Mouse (Mus musculus) forebrain, embryonic 12.5 days (tissue): Measurements from ENCODE around the gene Il21. TPM values are rescaled to one million over a fixed set of nuclear protein-coding genes. Genes with fewer than 3 reads are reported as not detected.
A peak's percentile ranks its signal among the peaks of the same experiment; 100 is the strongest.

Experiments
- ATAC-seq: fragments of 200-750 bp; cut with Nextera tagmentation; 2 replicates; pipeline ENCODE4 v1.8.0; 2017; ENCODE audit warnings: moderate TSS enrichment; ENCODE audit not compliant: low FRiP score
- H3K27ac ChIP-seq: fragments of 300-500 bp; sonication (generic); 2 replicates; pipeline ENCODE4 v1.5.1; 2016; ENCODE audit warnings: mild to moderate bottlenecking
- H3K27me3 ChIP-seq: fragments of 300-500 bp; sonication (generic); 2 replicates; pipeline ENCODE4 v1.6.1; 2016; ENCODE audit warnings: mild to moderate bottlenecking
- H3K36me3 ChIP-seq: fragments of 300-500 bp; sonication (generic); replicated peaks from 2 replicates; pipeline ENCODE4 v1.6.1; 2016; ENCODE audit warnings: mild to moderate bottlenecking
- H3K4me1 ChIP-seq: fragments of 300-500 bp; sonication (generic); 2 replicates; pipeline ENCODE4 v1.6.1; 2016
- H3K4me2 ChIP-seq: fragments of 300-500 bp; sonication (generic); 2 replicates; pipeline ENCODE4 v1.6.1; 2016; ENCODE audit warnings: mild to moderate bottlenecking, moderate library complexity
- H3K4me3 ChIP-seq: fragments of 300-500 bp; sonication (generic); replicated peaks from 2 replicates; pipeline ENCODE4 v1.5.1; 2016; ENCODE audit warnings: mild to moderate bottlenecking
- H3K9ac ChIP-seq: fragments of 300-500 bp; sonication (generic); 2 replicates; pipeline ENCODE4 v1.6.1; 2016; ENCODE audit warnings: mild to moderate bottlenecking
- H3K9me3 ChIP-seq: fragments of 300-500 bp; sonication (generic); 2 replicates; pipeline ENCODE4 v1.6.1; 2016
- WGBS: fragments of 180-500 bp; shearing (Covaris S2); methylation state at CpG from one replicate; pipeline ENCODE4 v1.1.7; 2016; 5-methylcytosine and 5-hydroxymethylcytosine counted together
- polyA plus RNA-seq: library from polyadenylated mRNA; unstranded; fragments of >200 nt; fragmentation: Nextera tagmentation; extraction: Ambion mirVana; gene quantifications from 2 replicates; pipeline ENCODE4 v1.2.1, GENCODE M21; 2016

Gene Il21
- polyA plus RNA-seq, 1 experiment from 2014 or later = not detected

DNA sequence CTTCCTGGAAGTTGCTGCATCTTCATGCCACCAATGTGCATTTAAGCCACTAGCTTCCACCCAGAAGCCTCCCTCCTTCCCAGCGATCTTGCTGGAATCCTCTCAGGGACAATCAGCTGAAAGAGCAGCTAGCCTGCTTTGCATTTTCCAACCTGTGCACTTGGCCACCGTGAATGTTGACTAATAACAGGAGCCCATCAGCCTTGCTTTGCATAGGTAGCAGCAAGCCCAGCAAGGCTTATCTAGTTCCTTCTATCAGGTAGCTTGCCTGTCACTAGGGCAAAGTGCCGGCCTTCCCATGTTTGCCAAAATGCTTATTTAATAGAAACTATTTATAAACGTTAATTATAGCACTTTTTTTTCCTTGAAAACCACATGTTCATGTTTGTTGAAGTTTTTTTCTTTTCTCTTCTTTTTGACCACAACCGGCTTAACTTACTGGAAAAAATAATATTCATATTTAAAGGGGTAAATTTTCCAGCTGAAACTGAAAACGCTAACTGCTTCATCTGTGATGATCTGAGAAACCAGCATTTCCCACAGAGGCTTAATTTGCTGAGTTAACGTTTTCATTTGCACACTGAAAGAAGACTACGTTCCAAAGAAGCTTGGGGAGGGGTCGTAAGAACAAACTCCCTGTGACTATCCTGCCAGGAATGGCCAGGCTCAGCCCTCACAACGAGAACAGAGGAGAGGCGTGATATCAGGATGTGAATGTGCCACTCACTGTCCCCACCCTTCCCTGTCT lies 3.2 kb downstream of the Il21 start:
- 70% methylated on average over 11 of the region's 11 CpGs for WGBS
- Histone ChIP-seq H3K27me3 (no peaks in the 10 kb centered on the region), H3K4me1 (0 out of 2 replicates have a peak, but pooled peaks cover 2% of the 10 kb centered on the region), H3K36me3 (no peaks in the 10 kb centered on the region), H3K4me3 (no peak overlapping the region), H3K9ac (no peak overlapping the region), H3K4me2 (no peak overlapping the region), H3K9me3 (no peaks in the 10 kb centered on the region), H3K27ac (no peak overlapping the region)
- no peak for ATAC-seq

DNA sequence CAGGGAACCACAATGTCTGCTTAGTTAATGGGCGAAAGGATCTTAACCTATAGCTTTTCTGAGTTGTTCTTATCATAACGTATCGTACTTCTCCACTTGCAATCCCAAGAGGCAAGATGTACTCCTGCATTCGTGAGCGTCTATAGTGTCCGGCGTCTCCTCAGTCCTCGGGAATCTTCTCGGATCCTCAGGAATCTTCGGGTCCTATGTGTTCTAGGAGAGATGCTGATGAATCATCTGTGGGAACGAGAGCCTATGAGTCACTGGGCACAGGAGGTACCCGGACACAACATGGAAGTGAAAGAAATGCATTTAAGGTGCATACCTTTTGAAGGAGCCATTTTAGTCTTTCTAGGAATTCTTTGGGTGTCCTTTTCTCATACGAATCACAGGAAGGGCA lies 7.3 kb downstream of the Il21 start:
- H3K36me3 ChIP-seq = no peaks in the 10 kb centered on the region

DNA sequence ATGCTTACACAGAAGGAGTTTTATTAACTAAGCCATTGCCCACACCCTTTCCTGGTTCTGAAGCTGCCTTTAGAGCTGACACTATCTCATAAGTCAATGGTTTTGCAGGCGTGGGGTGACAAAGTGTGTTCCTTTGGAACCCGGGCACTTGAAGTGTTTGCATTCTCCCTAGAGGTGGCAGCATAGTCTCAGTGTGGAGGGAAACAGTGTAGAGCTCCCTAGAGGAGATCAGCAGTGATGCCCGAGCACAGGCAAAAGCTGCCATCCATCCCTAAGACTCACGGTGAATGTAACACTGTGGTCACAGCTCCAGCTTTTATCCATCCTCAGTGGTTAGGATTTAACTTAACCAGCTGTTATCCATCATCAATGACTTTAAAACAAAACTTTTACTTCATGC lies 13.4 kb downstream of the Il21 start:
- WGBS = 40% methylated on average over 4 of the region's 4 CpGs
- Histone ChIP-seq H3K4me1 (no peaks in the 10 kb centered on the region), H3K36me3 (no peaks in the 10 kb centered on the region), H3K9ac (no peak overlapping the region), H3K27me3 (no peaks in the 10 kb centered on the region), H3K4me3 (no peak overlapping the region), H3K4me2 (no peak overlapping the region), H3K27ac (no peak overlapping the region), H3K9me3 (no peaks in the 10 kb centered on the region)
- ATAC-seq = no peak

More for the DNA sequence above, 7.3 kb downstream of the Il21 start:
- Histone ChIP-seq H3K9me3 (no peaks in the 10 kb centered on the region), H3K4me3 (no peak overlapping the region), H3K4me1 (no peaks in the 10 kb centered on the region), H3K27me3 (no peaks in the 10 kb centered on the region), H3K27ac (no peak overlapping the region), H3K9ac (no peak overlapping the region), H3K4me2 (no peak overlapping the region)
- ATAC-seq = no peak
- WGBS = 93% methylated on average over 13 of the region's 13 CpGs

- ATAC-seq = no peak
- no peaks in the 10 kb centered on the region for H3K9me3 ChIP-seq
- no peak overlapping the region for H3K9ac ChIP-seq
- no peak overlapping the region for H3K27ac ChIP-seq
- no peak overlapping the region for H3K4me3 ChIP-seq
- WGBS = 90% methylated on average over 8 of the region's 8 CpGs
- H3K36me3 ChIP-seq = no peaks in the 10 kb centered on the region
- H3K4me1 ChIP-seq = peaks cover 6% of the 10 kb centered on the region; the same call in 1 of the 2 replicates
- H3K4me2 ChIP-seq = no peak overlapping the region
- H3K27me3 ChIP-seq = 0 out of 2 replicates have a peak, but pooled peaks cover 4% of the 10 kb centered on the region
These were observed 27.1 kb downstream of the Il21 start for GRCm38 (mm10) chr3:37205226-37205800.

GRCm38 (mm10) chr3:37204556-37204955 lies 27.9 kb downstream of the Il21 start:
- peak overlapping the region; percentile 85 for H3K4me2 ChIP-seq
- H3K9me3 ChIP-seq = no peaks in the 10 kb centered on the region
- H3K4me3 ChIP-seq = peak overlapping the region; percentile 49
- H3K4me1 ChIP-seq = peaks cover 6% of the 10 kb centered on the region; the same call in 1 of the 2 replicates
- no peaks in the 10 kb centered on the region for H3K36me3 ChIP-seq
- peak; percentile 57; the same call in 1 of the 2 replicates for ATAC-seq
- H3K27ac ChIP-seq = no peak overlapping the region
- peak overlapping the region; percentile 68; the same call in 1 of the 2 replicates for H3K9ac ChIP-seq
- H3K27me3 ChIP-seq = 0 out of 2 replicates have a peak, but pooled peaks cover 4% of the 10 kb centered on the region
- WGBS = 26% methylated on average over 6 of the region's 6 CpGs

GRCm38 (mm10) chr3:37203984-37204428 lies 28.4 kb downstream of the Il21 start:
- peak overlapping the region; percentile 68 for H3K9ac ChIP-seq
- no peak overlapping the region for H3K27ac ChIP-seq
- H3K4me2 ChIP-seq = peak overlapping the region; percentile 85
- peak overlapping the region; percentile 49 for H3K4me3 ChIP-seq
- H3K27me3 ChIP-seq = 0 out of 2 replicates have a peak, but pooled peaks cover 4% of the 10 kb centered on the region
- peaks cover 6% of the 10 kb centered on the region; the same call in 1 of the 2 replicates for H3K4me1 ChIP-seq
- no peaks in the 10 kb centered on the region for H3K9me3 ChIP-seq
- WGBS = 3% methylated on average over 11 of the region's 11 CpGs
- no peaks in the 10 kb centered on the region for H3K36me3 ChIP-seq
- ATAC-seq = peak; percentile 76; the same call in 1 of the 2 replicates

DNA sequence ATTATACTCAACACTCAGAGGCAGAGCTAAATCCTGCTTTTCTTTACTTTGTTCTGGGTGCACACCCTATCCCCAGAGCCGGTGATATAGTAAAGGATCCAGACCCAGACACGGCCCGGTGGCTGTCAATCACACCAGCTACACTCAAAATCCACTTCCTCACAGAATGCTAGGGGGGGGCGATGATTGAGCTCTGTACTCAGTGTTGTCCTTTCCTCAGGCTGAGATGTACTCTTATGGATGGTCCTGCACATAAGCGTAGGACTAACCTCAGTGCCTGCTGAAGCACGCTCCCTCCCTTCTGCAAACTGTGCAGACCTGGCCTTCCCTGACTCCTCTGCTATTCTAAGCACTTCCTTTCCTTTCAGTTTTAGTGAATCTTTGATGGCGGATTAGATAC lies 29.6 kb downstream of the Il21 start:
- Histone ChIP-seq H3K4me3 (no peak overlapping the region), H3K4me1 (peaks cover 6% of the 10 kb centered on the region; the same call in 1 of the 2 replicates), H3K27ac (no peak overlapping the region), H3K9me3 (no peaks in the 10 kb centered on the region), H3K4me2 (no peak overlapping the region), H3K27me3 (0 out of 2 replicates have a peak, but pooled peaks cover 4% of the 10 kb centered on the region), H3K9ac (no peak overlapping the region), H3K36me3 (no peaks in the 10 kb centered on the region)
- 59% methylated on average over 7 of the region's 7 CpGs for WGBS
- no peak for ATAC-seq

DNA sequence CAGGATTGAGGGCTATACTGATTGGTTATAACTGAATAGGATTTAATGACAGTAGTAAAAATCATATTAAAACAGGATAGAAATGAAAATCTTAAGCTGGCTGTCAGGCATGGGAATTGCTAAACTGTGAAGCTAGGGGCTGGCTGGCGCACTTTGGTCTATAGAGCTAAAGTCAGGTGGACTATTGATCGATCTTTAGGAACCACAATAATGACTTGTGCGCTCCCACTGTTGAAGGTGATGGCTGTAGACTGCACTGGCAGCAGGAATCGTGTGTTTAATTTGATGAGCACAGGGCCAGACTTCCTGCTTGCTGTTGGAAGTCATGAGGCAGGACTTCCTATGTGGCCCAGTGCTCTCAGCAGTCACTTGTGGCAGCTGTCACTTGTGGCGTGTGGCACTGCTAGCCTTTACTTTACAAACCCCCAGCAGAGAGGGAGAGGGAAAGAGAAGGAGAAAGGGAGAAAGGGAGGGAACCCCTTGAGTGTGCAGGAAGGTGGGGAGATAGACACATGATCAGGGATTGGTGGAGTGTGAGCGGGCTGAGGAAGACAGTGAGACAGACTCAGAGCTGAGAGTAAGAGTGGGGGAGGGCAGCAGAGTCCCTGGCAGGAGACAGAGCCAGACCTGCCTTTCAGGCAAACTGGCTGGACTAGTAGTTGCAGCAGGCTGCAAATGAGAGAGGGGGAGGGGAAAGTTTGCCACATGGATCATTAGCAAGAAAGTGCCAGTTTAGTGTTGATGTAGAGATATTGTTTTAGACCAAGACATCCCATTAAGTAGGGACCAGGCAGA lies 31.1 kb downstream of the Il21 start:
- no peaks in the 10 kb centered on the region for H3K36me3 ChIP-seq
- H3K4me1 ChIP-seq = peaks cover 6% of the 10 kb centered on the region; the same call in 1 of the 2 replicates
- 61% methylated on average over 6 of the region's 6 CpGs for WGBS
- no peaks in the 10 kb centered on the region for H3K9me3 ChIP-seq
- H3K4me2 ChIP-seq = no peak overlapping the region
- no peak overlapping the region for H3K9ac ChIP-seq
- ATAC-seq = no peak
- no peak overlapping the region for H3K4me3 ChIP-seq
- 0 out of 2 replicates have a peak, but pooled peaks cover 4% of the 10 kb centered on the region for H3K27me3 ChIP-seq
- H3K27ac ChIP-seq = no peak overlapping the region

GRCm38 (mm10) chr3:37198302-37198701 lies 34.1 kb downstream of the Il21 start:
- WGBS = 69% methylated on average over 5 of the region's 5 CpGs
- H3K9ac ChIP-seq = no peak overlapping the region
- H3K9me3 ChIP-seq = no peaks in the 10 kb centered on the region
- H3K27me3 ChIP-seq = 0 out of 2 replicates have a peak, but pooled peaks cover 4% of the 10 kb centered on the region
- no peak overlapping the region for H3K4me2 ChIP-seq
- peaks cover 6% of the 10 kb centered on the region; the same call in 1 of the 2 replicates for H3K4me1 ChIP-seq
- ATAC-seq = no peak
- no peak overlapping the region for H3K27ac ChIP-seq
- H3K36me3 ChIP-seq = no peaks in the 10 kb centered on the region
- no peak overlapping the region for H3K4me3 ChIP-seq

- no peaks in the 10 kb centered on the region for H3K36me3 ChIP-seq
- ATAC-seq = no peak
- no peak overlapping the region for H3K27ac ChIP-seq
- H3K4me2 ChIP-seq = no peak overlapping the region
- no peaks in the 10 kb centered on the region for H3K27me3 ChIP-seq
- no peaks in the 10 kb centered on the region for H3K4me1 ChIP-seq
- no peak overlapping the region for H3K4me3 ChIP-seq
- no peak overlapping the region for H3K9ac ChIP-seq
- no peaks in the 10 kb centered on the region for H3K9me3 ChIP-seq
- 68% methylated on average over 2 of the region's 2 CpGs for WGBS
These were observed 40.5 kb downstream of the Il21 start for GRCm38 (mm10) chr3:37191953-37192352.

- ATAC-seq = no peak
- H3K9ac ChIP-seq = no peak overlapping the region
- no peaks in the 10 kb centered on the region for H3K36me3 ChIP-seq
- 96% methylated on average over 1 of the region's 1 CpGs for WGBS
- H3K4me3 ChIP-seq = no peak overlapping the region
- no peaks in the 10 kb centered on the region for H3K9me3 ChIP-seq
- H3K4me1 ChIP-seq = peaks cover 12% of the 10 kb centered on the region
- H3K27me3 ChIP-seq = no peaks in the 10 kb centered on the region
- no peak overlapping the region for H3K4me2 ChIP-seq
- no peak overlapping the region for H3K27ac ChIP-seq
These were observed 46.9 kb downstream of the Il21 start for GRCm38 (mm10) chr3:37185534-37185933.
